Mouse (Mus musculus): ENCODE data around the gene Kazn.

DNA sequence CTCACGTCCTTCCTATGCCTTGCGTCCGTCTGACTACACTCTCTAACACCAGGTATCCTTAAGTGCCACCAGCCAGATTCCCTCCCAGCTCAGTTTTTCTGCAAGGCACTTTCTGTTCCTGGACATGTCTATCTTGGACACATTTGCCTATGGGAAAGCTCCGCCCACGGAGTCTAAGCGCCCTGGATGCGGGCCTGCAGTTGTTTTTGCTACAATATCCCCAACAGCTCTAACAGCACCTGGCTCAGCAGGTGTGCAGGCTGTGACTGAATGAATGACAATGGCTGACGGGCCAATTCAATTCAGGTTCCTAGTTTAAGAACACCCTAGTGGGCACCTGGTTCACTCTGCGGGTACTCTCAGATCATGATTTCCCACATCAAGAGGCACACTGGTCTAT is 4.4 kb downstream of the Kazn start:
- TF ChIP-seq POLR2A (IDR thresholded peaks at IDR 0.05; ENCODE audit: control insufficient read depth, extremely low read depth, insufficient read depth, low read length, poor library complexity) (no peak), CTCF (IDR thresholded peaks at IDR 0.05; ENCODE audit: borderline replicate concordance, control insufficient read depth, extremely low read depth, insufficient read depth, low read length, poor library complexity) (no peak)
